Mouse (Mus musculus) heart, postnatal 0 days (tissue): ENCODE data around the gene Trim32. TPM values are rescaled to one million over a fixed set of nuclear protein-coding genes. Genes with fewer than 3 reads are reported as not detected.

Experiments used
- ATAC-seq: fragments of 200-750 bp; cut with Nextera tagmentation; 2 replicates; pipeline ENCODE4 v1.8.0; 2017; ENCODE audit warnings: low read depth, moderate number of reproducible peaks, moderate library complexity; ENCODE audit not compliant: insufficient read depth
- DNase-seq: peaks from one replicate; pipeline ENCODE4 v3.0.0-alpha.2; 2016; ENCODE audit warnings: low spot score
- H3K27ac ChIP-seq: fragments of 300-500 bp; sonication (generic); 2 replicates; pipeline ENCODE4 v1.5.1; 2014; ENCODE audit warnings: low read depth, mild to moderate bottlenecking
- H3K27me3 ChIP-seq: fragments of 300-500 bp; sonication (generic); 2 replicates; pipeline ENCODE4 v1.6.1; 2014; ENCODE audit warnings: low read length, mixed read lengths; ENCODE audit not compliant: control insufficient read depth, insufficient read depth
- H3K36me3 ChIP-seq: fragments of 300-500 bp; sonication (generic); replicated peaks from 2 replicates; pipeline ENCODE4 v1.6.1; 2014; ENCODE audit warnings: low read length, mixed read lengths; ENCODE audit not compliant: control insufficient read depth, insufficient read depth
- H3K4me1 ChIP-seq: fragments of 300-500 bp; sonication (generic); 2 replicates; pipeline ENCODE4 v1.6.1; 2014; ENCODE audit warnings: antibody characterized with exemption; ENCODE audit not compliant: control insufficient read depth, insufficient read depth
- H3K4me2 ChIP-seq: fragments of 300-500 bp; sonication (generic); 2 replicates; pipeline ENCODE4 v1.6.1; 2014; ENCODE audit warnings: low read depth, mild to moderate bottlenecking, low read length, moderate library complexity
- H3K4me3 ChIP-seq: fragments of 300-500 bp; sonication (generic); 2 replicates; pipeline ENCODE4 v1.5.1; 2014; ENCODE audit warnings: low read depth, low read length
- H3K9ac ChIP-seq: fragments of 300-500 bp; sonication (generic); replicated peaks from 2 replicates; pipeline ENCODE4 v1.6.1; 2014; ENCODE audit warnings: low read depth, low read length, mixed read lengths
- H3K9me3 ChIP-seq: fragments of 300-500 bp; sonication (generic); replicated peaks from 2 replicates; pipeline ENCODE4 v1.6.1; 2016; ENCODE audit warnings: low read length; ENCODE audit not compliant: control insufficient read depth
- CTCF ChIP-seq: IDR thresholded peaks from 2 replicates; pipeline ENCODE4 v1.5.1; 2016; ENCODE audit warnings: antibody characterized with exemption, control low read depth, low read depth
- EP300 ChIP-seq: IDR thresholded peaks from 2 replicates; pipeline ENCODE4 v1.6.1; 2016; ENCODE audit warnings: antibody characterized with exemption, low read depth
- WGBS: fragments of 180-500 bp; shearing (Covaris S2); extraction: QIAGEN DNeasy Blood & Tissue Kit; methylation state at CpG from one replicate; pipeline ENCODE4 v1.1.7; 2014; 5-methylcytosine and 5-hydroxymethylcytosine counted together
- polyA plus RNA-seq: library from polyadenylated mRNA; unstranded; fragments of >200 nt; fragmentation: Nextera tagmentation; extraction: Ambion mirVana; gene quantifications from 2 replicates; pipeline ENCODE4 v1.2.1, GENCODE M21; 2015
- total RNA-seq: library from RNA; depleted of rRNA; stranded (reverse); fragments of >200 nt; gene quantifications from 2 replicates; pipeline ENCODE4 v1.2.3, GENCODE M21; 2014; ENCODE audit warnings: low replicate concordance; rRNA removed

Gene Trim32
- total RNA-seq (29.0 and 40.0 TPM in 2 replicates), polyA plus RNA-seq (15.0 and 16.2 TPM in 2 replicates)

GRCm38 (mm10) chr4:65604504-65605150, at the start of gene Trim32:
Trim32 (plus strand) TSS chr4:65604986.
- 3% methylated on average over 33 of the region's 33 CpGs for WGBS
- Histone ChIP-seq H3K27ac (peak within 1 kb of the TSS; percentile 28; the same call in 1 of the 2 replicates), H3K4me2 (peak within 1 kb of the TSS; percentile 78), H3K4me1 (peaks cover 27% of the 10 kb centered on the region), H3K9me3 (no peaks in the 10 kb centered on the region), H3K4me3 (peak within 1 kb of the TSS; percentile 72), H3K9ac (peak within 1 kb of the TSS; percentile 68), H3K36me3 (no peaks in the 10 kb centered on the region), H3K27me3 (no peaks in the 10 kb centered on the region)
- TF ChIP-seq CTCF (no peak), EP300 (no peak)
- ATAC-seq: peak; percentile 97
- peak; percentile 92 for DNase-seq

GRCm38 (mm10) chr4:65565493-65565892, 39.3 kb upstream of the Trim32 start:
- H3K36me3 ChIP-seq: no peaks in the 10 kb centered on the region
- 65% methylated on average over 4 of the region's 4 CpGs for WGBS
- TF ChIP-seq EP300 (no peak), CTCF (no peak)
- H3K4me1 ChIP-seq: no peaks in the 10 kb centered on the region
- H3K27ac ChIP-seq: no peak overlapping the region
- ATAC-seq: no peak
- H3K4me3 ChIP-seq: no peak overlapping the region
- no peak for DNase-seq
- no peak overlapping the region for H3K4me2 ChIP-seq
- H3K9ac ChIP-seq: no peak overlapping the region
- H3K9me3 ChIP-seq: no peaks in the 10 kb centered on the region
- no peaks in the 10 kb centered on the region for H3K27me3 ChIP-seq

GRCm38 (mm10) chr4:65580254-65580653, 24.5 kb upstream of the Trim32 start:
- 60% methylated on average over 1 of the region's 1 CpGs for WGBS
- TF ChIP-seq CTCF (no peak), EP300 (no peak)
- H3K9ac ChIP-seq: no peak overlapping the region
- no peak overlapping the region for H3K27ac ChIP-seq
- H3K4me2 ChIP-seq: no peak overlapping the region
- no peaks in the 10 kb centered on the region for H3K36me3 ChIP-seq
- no peak for ATAC-seq
- DNase-seq: no peak
- no peak overlapping the region for H3K4me3 ChIP-seq
- H3K4me1 ChIP-seq: no peaks in the 10 kb centered on the region
- H3K9me3 ChIP-seq: no peaks in the 10 kb centered on the region
- H3K27me3 ChIP-seq: no peaks in the 10 kb centered on the region

- Histone ChIP-seq H3K4me2 (no peak overlapping the region), H3K4me1 (peaks cover 3% of the 10 kb centered on the region; the same call in 1 of the 2 replicates), H3K9me3 (no peaks in the 10 kb centered on the region), H3K36me3 (no peaks in the 10 kb centered on the region), H3K27ac (no peak overlapping the region), H3K9ac (no peak overlapping the region), H3K27me3 (no peaks in the 10 kb centered on the region), H3K4me3 (no peak overlapping the region)
- ATAC-seq: no peak
- WGBS: 35% methylated on average over 5 of the region's 5 CpGs
- TF ChIP-seq EP300: no peak
- TF ChIP-seq CTCF: no peak
- DNase-seq: no peak
These were observed 17.8 kb upstream of the Trim32 start for GRCm38 (mm10) chr4:65586947-65587346.

GRCm38 (mm10) chr4:65589780-65590179, 15.0 kb upstream of the Trim32 start:
- Histone ChIP-seq H3K36me3 (no peaks in the 10 kb centered on the region), H3K4me3 (no peak overlapping the region), H3K4me1 (peaks cover 3% of the 10 kb centered on the region; the same call in 1 of the 2 replicates), H3K27ac (no peak overlapping the region), H3K27me3 (no peaks in the 10 kb centered on the region), H3K9ac (no peak overlapping the region), H3K9me3 (no peaks in the 10 kb centered on the region), H3K4me2 (no peak overlapping the region)
- ATAC-seq (peak; percentile 44; the same call in 1 of the 2 replicates), DNase-seq (peak; percentile 75)
- TF ChIP-seq EP300: no peak
- TF ChIP-seq CTCF: peak; percentile 83
